Mouse (Mus musculus) bone marrow macrophage, adult 2 months (primary cell): ENCODE data around the gene Gosr2. TPM values are rescaled to one million over a fixed set of nuclear protein-coding genes. Genes with fewer than 3 reads are reported as not detected.

ENCODE experiments used
- H3K27ac ChIP-seq: 2 replicates; pipeline ENCODE4 v1.5.1; 2012; ENCODE audit warnings: low read depth, low read length; ENCODE audit not compliant: insufficient read depth
- H3K4me1 ChIP-seq: 2 replicates; pipeline ENCODE4 v1.6.1; 2012; ENCODE audit warnings: low read length; ENCODE audit not compliant: control insufficient read depth, insufficient read depth
- H3K4me3 ChIP-seq: 2 replicates; pipeline ENCODE4 v1.5.1; 2012; ENCODE audit warnings: mild to moderate bottlenecking, low read length, moderate library complexity; ENCODE audit not compliant: insufficient read depth
- CTCF ChIP-seq: IDR thresholded peaks from 2 replicates; pipeline ENCODE4 v1.5.1; 2012; ENCODE audit warnings: low read depth, mild to moderate bottlenecking, low read length, moderate library complexity
- POLR2A ChIP-seq: IDR thresholded peaks from 2 replicates; pipeline ENCODE4 v1.6.1; 2012; ENCODE audit warnings: mild to moderate bottlenecking, low read depth, low read length, borderline replicate concordance
- polyA plus RNA-seq: library from polyadenylated mRNA; stranded (reverse); fragments of >200 nt; gene quantifications from 2 replicates; pipeline ENCODE4 v1.2.4, GENCODE M21; 2012; ENCODE audit not compliant: missing spikeins, insufficient read depth, insufficient read length

Gosr2 gene
- polyA plus RNA-seq, 1 experiment, result 56.7 TPM

- H3K27ac ChIP-seq, result no peak overlapping the region
- no peak for TF ChIP-seq CTCF
- TF ChIP-seq POLR2A, result no peak
- H3K4me1 ChIP-seq, result no peaks in the 10 kb centered on the region
- H3K4me3 ChIP-seq, result no peak overlapping the region
Measured at GRCm38 (mm10) chr11:103647921-103648620, 49.6 kb downstream of the Gosr2 start.

DNA sequence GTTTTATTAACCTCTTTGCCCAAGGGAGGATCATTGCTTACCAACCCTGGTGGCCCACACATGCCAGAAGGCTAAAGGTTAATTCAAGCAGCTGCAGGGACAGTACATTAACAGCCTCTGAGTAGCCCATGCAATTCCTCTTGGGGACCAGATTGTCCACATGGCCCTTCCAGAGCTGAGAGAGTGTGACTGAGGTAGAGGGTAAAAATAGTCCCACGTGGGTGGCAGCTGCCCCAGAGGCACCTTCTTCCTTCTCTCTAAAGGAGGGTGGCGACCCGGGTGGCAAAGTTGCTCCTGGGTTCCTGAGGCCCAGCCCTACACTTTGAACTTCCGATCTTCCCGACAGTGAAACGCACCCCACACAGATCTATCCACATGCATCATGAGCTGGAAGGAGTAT is 51.4 kb downstream of the Gosr2 start:
- TF ChIP-seq POLR2A (no peak), CTCF (no peak)
- H3K4me3 ChIP-seq, result no peak overlapping the region

GRCm38 (mm10) chr11:103645731-103646130 is 52.0 kb downstream of the Gosr2 start:
- H3K4me1 ChIP-seq, result no peaks in the 10 kb centered on the region
- TF ChIP-seq POLR2A, result no peak
- no peak for TF ChIP-seq CTCF
- no peak overlapping the region for H3K27ac ChIP-seq
- H3K4me3 ChIP-seq, result no peak overlapping the region

More for the DNA sequence above, 51.4 kb downstream of the Gosr2 start:
- no peaks in the 10 kb centered on the region for H3K4me1 ChIP-seq
- no peak overlapping the region for H3K27ac ChIP-seq

GRCm38 (mm10) chr11:103643211-103643610 is 54.5 kb downstream of the Gosr2 start:
- Histone ChIP-seq H3K4me1 (no peaks in the 10 kb centered on the region), H3K27ac (no peak overlapping the region), H3K4me3 (no peak overlapping the region)
- TF ChIP-seq POLR2A (no peak), CTCF (no peak)

- Histone ChIP-seq H3K4me1 (no peaks in the 10 kb centered on the region), H3K27ac (no peak overlapping the region), H3K4me3 (no peak overlapping the region)
- TF ChIP-seq POLR2A (no peak), CTCF (peak; percentile 76)
Measured at GRCm38 (mm10) chr11:103639407-103639946, 58.2 kb downstream of the Gosr2 start.

- Histone ChIP-seq H3K27ac (no peak within 1 kb of the TSS), H3K4me3 (no peak within 1 kb of the TSS), H3K4me1 (no peaks in the 10 kb centered on the region)
- TF ChIP-seq POLR2A (no peak), CTCF (no peak)
Measured at GRCm38 (mm10) chr11:103638790-103639189, 58.9 kb downstream of the Gosr2 start, which contains the start of gene Lyzl6. TSS of gene Lyzl6 (minus strand) at chr11:103638890.

- Histone ChIP-seq H3K27ac (no peak overlapping the region), H3K4me3 (no peak overlapping the region), H3K4me1 (no peaks in the 10 kb centered on the region)
- TF ChIP-seq CTCF (no peak), POLR2A (no peak)
Measured at GRCm38 (mm10) chr11:103636261-103636660, 61.4 kb downstream of the Gosr2 start.

GRCm38 (mm10) chr11:103635481-103635880 is 62.2 kb downstream of the Gosr2 start:
- H3K4me1 ChIP-seq, result no peaks in the 10 kb centered on the region
- H3K4me3 ChIP-seq, result no peak overlapping the region
- TF ChIP-seq POLR2A (no peak), CTCF (no peak)
- no peak overlapping the region for H3K27ac ChIP-seq

GRCm38 (mm10) chr11:103634806-103635205 is 62.9 kb downstream of the Gosr2 start:
- Histone ChIP-seq H3K27ac (no peak overlapping the region), H3K4me3 (no peak overlapping the region), H3K4me1 (no peaks in the 10 kb centered on the region)
- TF ChIP-seq CTCF (no peak), POLR2A (no peak)

GRCm38 (mm10) chr11:103627453-103627852 is 70.2 kb downstream of the Gosr2 start:
- Histone ChIP-seq H3K4me1 (no peaks in the 10 kb centered on the region), H3K4me3 (no peak overlapping the region), H3K27ac (no peak overlapping the region)
- TF ChIP-seq POLR2A (no peak), CTCF (no peak)

Other genes starting within 250 kb of the Gosr2 start
- gene Lrrc37a, start 193.3 kb downstream of the Gosr2 start, polyA plus RNA-seq, result not detected in 2 replicates
- not detected in 2 replicates for gene Gm884, start 76.8 kb downstream of the Gosr2 start, polyA plus RNA-seq
- gene Lyzl6, start 59.0 kb downstream of the Gosr2 start, polyA plus RNA-seq, result not detected in 2 replicates
- gene Rprml, start 48.3 kb downstream of the Gosr2 start, polyA plus RNA-seq, result not detected in 2 replicates
- not detected in 2 replicates for gene Wnt9b, start 51.9 kb upstream of the Gosr2 start, polyA plus RNA-seq
- gene Wnt3, start 76.3 kb upstream of the Gosr2 start, polyA plus RNA-seq, result not detected in 2 replicates